Mouse (Mus musculus) midbrain, embryonic 16.5 days (tissue): ENCODE measurements around the gene Slc22a18. TPM values are rescaled to one million over a fixed set of nuclear protein-coding genes. Genes with fewer than 3 reads are reported as not detected.
A peak's percentile ranks its signal among the peaks of the same experiment; 100 is the strongest.

Source experiments
- ATAC-seq: fragments of 200-750 bp; cut with Nextera tagmentation; 2 replicates; pipeline ENCODE4 v1.8.0; 2017; ENCODE audit warnings: moderate TSS enrichment
- H3K27ac ChIP-seq: fragments of 300-500 bp; sonication (generic); 2 replicates; pipeline ENCODE4 v1.5.1; 2014; ENCODE audit warnings: mild to moderate bottlenecking, low read length, mixed read lengths
- H3K27me3 ChIP-seq: fragments of 300-500 bp; sonication (generic); 2 replicates; pipeline ENCODE4 v1.6.1; 2014; ENCODE audit warnings: low read depth, low read length, mixed read lengths; ENCODE audit not compliant: control insufficient read depth, insufficient read depth
- H3K36me3 ChIP-seq: fragments of 300-500 bp; sonication (generic); 2 replicates; pipeline ENCODE4 v1.6.1; 2014; ENCODE audit warnings: mild to moderate bottlenecking, low read length, moderate library complexity, mixed read lengths; ENCODE audit not compliant: control insufficient read depth, insufficient read depth
- H3K4me1 ChIP-seq: fragments of 300-500 bp; sonication (generic); 2 replicates; pipeline ENCODE4 v1.6.1; 2014; ENCODE audit warnings: mild to moderate bottlenecking, low read length, mixed read lengths; ENCODE audit not compliant: control insufficient read depth, insufficient read depth
- H3K4me2 ChIP-seq: fragments of 300-500 bp; sonication (generic); 2 replicates; pipeline ENCODE4 v1.6.1; 2014; ENCODE audit warnings: mild to moderate bottlenecking, low read length, mixed read lengths
- H3K4me3 ChIP-seq: fragments of 300-500 bp; sonication (generic); 2 replicates; pipeline ENCODE4 v1.5.1; 2014; ENCODE audit warnings: low read depth, mild to moderate bottlenecking, low read length, moderate library complexity, mixed read lengths
- H3K9ac ChIP-seq: fragments of 300-500 bp; sonication (generic); 2 replicates; pipeline ENCODE4 v1.6.1; 2014; ENCODE audit warnings: low read depth, low read length, mixed read lengths
- H3K9me3 ChIP-seq: fragments of 300-500 bp; sonication (generic); replicated peaks from 2 replicates; pipeline ENCODE4 v1.6.1; 2014; ENCODE audit warnings: mild to moderate bottlenecking, low read length, mixed read lengths; ENCODE audit not compliant: control insufficient read depth, poor library complexity, severe bottlenecking
- WGBS: fragments of 180-500 bp; shearing (Covaris S2); extraction: QIAGEN DNeasy Blood & Tissue Kit; methylation state at CpG from one replicate; pipeline ENCODE4 v1.1.7; 2014; 5-methylcytosine and 5-hydroxymethylcytosine counted together
- polyA plus RNA-seq: library from polyadenylated mRNA; unstranded; fragments of >200 nt; fragmentation: Nextera tagmentation; extraction: Ambion mirVana; gene quantifications from 2 replicates; pipeline ENCODE4 v1.2.1, GENCODE M21; 2015

Slc22a18 gene
- polyA plus RNA-seq, 1 experiment from 2014 or later: 1.1 TPM

DNA sequence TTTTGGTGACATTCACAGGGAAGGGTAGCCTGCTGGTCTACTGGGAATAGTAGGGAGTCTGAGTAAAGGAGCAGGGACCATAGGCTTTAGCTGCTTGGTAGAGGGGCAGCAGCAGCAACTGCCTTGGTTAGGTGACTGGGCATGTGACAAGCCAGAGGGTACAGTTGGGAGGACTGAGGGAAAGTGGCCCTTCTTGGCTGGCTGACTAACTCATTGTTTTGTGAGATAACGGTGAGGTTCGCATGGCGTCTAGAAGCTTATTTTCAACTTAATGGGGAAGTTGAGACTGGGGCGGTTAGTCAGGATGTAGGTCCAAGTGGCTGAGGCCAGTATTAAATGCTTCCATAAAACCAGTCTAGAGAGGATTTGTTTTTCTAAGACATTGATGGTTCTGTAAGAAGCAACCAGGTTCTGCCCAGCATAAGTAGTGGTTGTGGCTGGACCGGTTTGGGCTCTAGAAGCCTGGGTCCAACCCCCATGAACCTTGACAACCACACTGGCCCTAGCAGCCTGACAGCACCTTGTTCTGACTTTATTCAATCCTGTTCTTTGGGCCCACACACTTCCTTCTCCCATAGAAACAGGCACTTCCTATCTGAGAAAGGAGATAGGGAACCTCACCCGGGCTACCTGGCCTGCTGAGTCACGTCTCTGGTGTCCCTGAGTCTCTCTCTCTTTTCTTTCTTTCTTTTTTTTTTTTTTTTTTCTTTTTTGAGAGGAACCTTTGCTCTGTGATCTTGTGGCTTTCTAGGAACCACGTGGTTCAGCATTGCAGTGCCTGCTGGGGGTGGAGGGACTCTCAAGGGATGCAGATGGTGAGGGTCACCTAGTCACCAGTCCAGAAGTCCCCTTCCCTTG, 21.8 kb downstream of the Slc22a18 start:
- peaks cover 9% of the 10 kb centered on the region for H3K27me3 ChIP-seq
- H3K4me1 ChIP-seq: no peaks in the 10 kb centered on the region
- H3K4me3 ChIP-seq: no peak overlapping the region
- H3K9me3 ChIP-seq: no peaks in the 10 kb centered on the region
- WGBS: 80% methylated on average over 8 of the region's 8 CpGs
- H3K9ac ChIP-seq: no peak overlapping the region
- ATAC-seq: no peak
- H3K36me3 ChIP-seq: no peaks in the 10 kb centered on the region
- H3K4me2 ChIP-seq: no peak overlapping the region
- H3K27ac ChIP-seq: no peak overlapping the region

DNA sequence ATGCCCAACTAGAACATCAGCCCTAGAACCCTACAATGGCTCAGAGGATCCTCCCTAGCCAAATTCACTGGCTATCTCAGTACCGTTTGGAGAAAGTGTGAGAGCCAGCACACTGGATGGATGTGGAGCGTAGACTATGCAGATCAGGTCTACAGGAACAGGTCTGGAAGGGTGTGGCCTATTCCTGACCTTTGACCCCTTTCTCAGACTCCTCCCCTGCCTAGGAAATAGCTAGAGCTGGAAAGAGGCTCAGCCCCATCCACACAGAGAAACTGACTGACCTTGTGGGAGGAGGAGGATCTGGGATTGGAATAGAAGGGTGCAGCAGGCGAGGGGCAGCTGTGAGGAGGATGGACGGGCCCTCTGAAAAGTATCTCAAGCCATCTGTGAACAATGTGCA, 25.0 kb downstream of the Slc22a18 start:
- Histone ChIP-seq H3K4me2 (no peak overlapping the region), H3K9ac (no peak overlapping the region), H3K4me3 (no peak overlapping the region), H3K27ac (no peak overlapping the region), H3K4me1 (peaks cover 11% of the 10 kb centered on the region), H3K36me3 (no peaks in the 10 kb centered on the region), H3K9me3 (no peaks in the 10 kb centered on the region), H3K27me3 (peaks cover 34% of the 10 kb centered on the region)
- ATAC-seq: no peak
- 85% methylated on average over 4 of the region's 4 CpGs for WGBS

DNA sequence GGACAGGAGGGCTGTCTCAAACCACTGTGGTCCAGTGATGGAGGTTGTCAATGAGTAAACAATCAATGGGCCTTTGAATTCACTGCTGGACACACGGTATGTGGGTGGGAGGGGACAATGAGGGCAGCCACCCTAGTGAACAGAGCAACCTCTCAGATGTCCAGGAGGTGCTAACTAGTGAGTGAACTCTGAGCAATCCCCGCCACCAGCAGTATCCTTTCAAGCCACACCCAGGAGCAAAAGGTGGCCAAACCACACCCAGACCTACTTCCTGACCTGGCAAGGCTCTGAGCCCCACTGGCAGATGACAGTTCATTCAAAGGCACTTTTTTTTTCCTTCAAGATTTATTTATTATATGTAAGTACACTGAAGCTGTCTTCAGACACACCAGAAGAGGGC, 27.4 kb downstream of the Slc22a18 start:
- Histone ChIP-seq H3K4me1 (peaks cover 11% of the 10 kb centered on the region), H3K27me3 (peaks cover 50% of the 10 kb centered on the region), H3K4me2 (no peak overlapping the region), H3K27ac (no peak overlapping the region), H3K36me3 (no peaks in the 10 kb centered on the region), H3K4me3 (no peak overlapping the region), H3K9me3 (no peaks in the 10 kb centered on the region), H3K9ac (no peak overlapping the region)
- no peak for ATAC-seq
- 44% methylated on average over 2 of the region's 2 CpGs for WGBS

DNA sequence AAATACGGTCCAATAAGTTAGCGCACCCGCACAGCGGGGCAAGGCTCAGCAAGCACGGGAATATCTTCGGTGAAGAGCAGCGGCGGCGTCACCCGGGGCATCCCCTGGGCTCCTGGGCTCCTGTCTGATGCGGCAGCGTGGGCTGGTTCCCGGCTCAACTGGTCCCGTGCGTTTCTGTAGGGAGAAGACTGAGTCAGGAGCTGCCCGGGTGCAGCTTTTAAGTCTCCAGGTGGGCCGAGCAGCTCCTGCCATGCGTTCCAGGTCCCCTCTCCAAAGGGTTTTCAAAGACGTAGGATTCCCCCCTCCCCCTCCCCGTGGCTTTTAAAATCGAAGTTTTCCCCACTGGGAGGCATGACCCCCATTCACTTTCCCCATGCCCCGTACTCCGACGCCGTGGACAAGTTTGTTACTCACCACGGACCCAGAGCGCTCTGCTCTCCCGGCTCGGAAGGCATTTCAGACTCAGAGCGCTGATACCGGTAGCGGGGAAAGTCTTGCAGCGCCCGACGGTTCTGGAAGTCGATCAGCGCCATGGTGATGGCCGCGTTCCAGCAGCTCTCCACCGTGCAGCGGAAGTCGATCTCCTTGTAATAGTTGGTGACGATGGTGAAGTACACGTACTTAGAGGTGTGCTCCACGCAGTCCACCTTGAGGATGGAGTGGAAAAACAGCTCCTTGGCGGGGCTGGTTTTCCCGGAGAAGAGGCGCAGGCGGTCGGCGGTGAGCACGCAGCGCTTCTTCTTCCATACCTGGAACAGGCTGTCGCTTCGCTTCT, 28.3 kb downstream of the Slc22a18 start:
- ATAC-seq: no peak
- H3K4me1 ChIP-seq: peaks cover 11% of the 10 kb centered on the region
- H3K4me3 ChIP-seq: peak overlapping the region; percentile 41
- H3K36me3 ChIP-seq: no peaks in the 10 kb centered on the region
- WGBS: 3% methylated on average over 55 of the region's 55 CpGs
- H3K4me2 ChIP-seq: peak overlapping the region; percentile 64
- no peaks in the 10 kb centered on the region for H3K9me3 ChIP-seq
- peaks cover 50% of the 10 kb centered on the region for H3K27me3 ChIP-seq
- peak overlapping the region; percentile 44; the same call in 1 of the 2 replicates for H3K9ac ChIP-seq
- no peak overlapping the region for H3K27ac ChIP-seq

DNA sequence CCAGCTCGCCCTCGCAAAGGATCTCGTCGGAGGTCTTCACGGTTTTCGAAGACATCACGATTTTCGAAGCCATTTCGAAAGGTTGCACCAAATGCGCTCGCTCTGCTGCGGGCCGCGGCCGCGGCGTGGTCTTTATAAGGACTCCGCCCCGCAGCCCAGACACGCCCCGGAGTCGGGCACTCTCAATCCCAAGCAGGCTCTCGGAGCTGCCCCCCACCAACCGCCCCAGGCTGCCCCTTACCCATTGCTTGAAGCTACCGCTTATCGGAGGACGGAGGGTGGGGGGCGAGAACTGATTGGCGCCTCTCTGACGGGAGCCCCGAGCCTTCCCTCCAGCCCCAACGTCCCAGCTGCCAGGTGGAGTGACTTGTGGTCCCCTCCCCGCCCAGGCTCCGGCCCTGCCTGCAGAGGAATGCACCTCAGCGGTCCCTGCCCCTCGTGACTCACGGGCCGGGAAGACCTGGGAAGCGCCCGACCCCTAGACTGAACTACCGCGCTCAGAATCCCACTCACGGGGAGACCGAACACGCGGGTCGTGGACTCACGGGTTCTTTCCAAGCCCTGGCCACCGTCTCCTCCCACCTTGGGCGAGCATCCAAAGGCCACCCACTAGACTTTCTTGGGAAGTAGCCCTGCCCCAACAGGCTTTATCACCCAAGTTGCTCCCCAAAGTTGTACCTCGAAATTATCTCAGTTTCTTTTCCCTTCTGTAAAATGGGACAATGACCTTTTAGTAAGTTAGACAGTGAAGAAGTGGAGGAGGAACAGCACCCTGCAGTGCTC, 29.1 kb downstream of the Slc22a18 start, which contains the start of gene Phlda2:
Phlda2 (minus strand) TSS at position 733 of the 783 bp plus-strand sequence.
- peaks cover 11% of the 10 kb centered on the region for H3K4me1 ChIP-seq
- peak within 1 kb of the TSS; percentile 64 for H3K4me2 ChIP-seq
- H3K27ac ChIP-seq: no peak within 1 kb of the TSS
- H3K4me3 ChIP-seq: peak within 1 kb of the TSS; percentile 41
- ATAC-seq: no peak
- peaks cover 50% of the 10 kb centered on the region for H3K27me3 ChIP-seq
- 4% methylated on average over 51 of the region's 51 CpGs for WGBS
- no peaks in the 10 kb centered on the region for H3K9me3 ChIP-seq
- peak within 1 kb of the TSS; percentile 44; the same call in 1 of the 2 replicates for H3K9ac ChIP-seq
- H3K36me3 ChIP-seq: no peaks in the 10 kb centered on the region

DNA sequence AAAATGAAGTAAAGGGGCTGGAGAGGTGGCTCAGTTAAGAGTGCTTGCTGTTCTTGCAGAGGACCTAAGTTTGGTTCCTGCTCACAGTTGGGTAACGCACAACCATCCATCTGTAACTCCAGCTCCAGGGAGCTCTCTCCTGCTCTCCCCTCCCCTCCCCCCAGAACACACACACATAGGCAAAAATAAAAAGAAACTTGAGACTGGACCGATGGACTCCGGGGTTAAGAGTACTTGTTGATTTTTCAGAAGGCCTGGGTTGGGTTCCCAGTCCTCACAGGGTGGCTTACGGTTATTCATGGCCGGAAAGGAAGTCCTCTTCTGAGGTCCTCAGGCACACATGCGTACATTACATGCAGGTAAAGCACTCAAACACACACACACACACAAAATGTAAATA, 30.4 kb downstream of the Slc22a18 start:
- H3K4me3 ChIP-seq: no peak overlapping the region
- peaks cover 11% of the 10 kb centered on the region for H3K4me1 ChIP-seq
- no peaks in the 10 kb centered on the region for H3K36me3 ChIP-seq
- H3K9me3 ChIP-seq: no peaks in the 10 kb centered on the region
- no peak overlapping the region for H3K9ac ChIP-seq
- WGBS: 91% methylated on average over 6 of the region's 6 CpGs
- no peak for ATAC-seq
- H3K27ac ChIP-seq: no peak overlapping the region
- peaks cover 49% of the 10 kb centered on the region for H3K27me3 ChIP-seq
- H3K4me2 ChIP-seq: no peak overlapping the region

DNA sequence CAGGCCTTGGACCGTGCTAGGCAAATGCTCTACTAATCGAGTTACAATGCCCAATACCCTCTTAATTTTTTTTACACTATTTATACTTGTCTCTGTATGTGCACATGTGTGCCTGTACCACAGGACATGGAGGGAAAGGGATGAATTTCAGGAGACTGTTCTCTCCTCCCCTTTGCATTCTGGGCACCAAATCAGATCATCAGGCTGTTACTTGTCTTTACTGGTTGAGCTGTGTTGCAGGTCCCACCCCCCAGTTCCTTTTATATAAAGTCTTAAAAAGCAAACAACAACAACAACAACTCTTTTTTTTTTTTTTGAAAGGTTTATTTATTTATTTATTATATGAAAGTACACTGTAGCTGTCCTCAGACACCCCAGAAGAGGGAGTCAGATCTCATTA, 31.9 kb downstream of the Slc22a18 start:
- Histone ChIP-seq H3K27ac (no peak overlapping the region), H3K4me1 (peaks cover 11% of the 10 kb centered on the region), H3K4me2 (no peak overlapping the region), H3K9ac (no peak overlapping the region), H3K36me3 (no peaks in the 10 kb centered on the region), H3K9me3 (no peaks in the 10 kb centered on the region), H3K4me3 (no peak overlapping the region), H3K27me3 (peaks cover 41% of the 10 kb centered on the region)
- ATAC-seq: no peak
- WGBS: 96% methylated on average over 2 of the region's 2 CpGs

DNA sequence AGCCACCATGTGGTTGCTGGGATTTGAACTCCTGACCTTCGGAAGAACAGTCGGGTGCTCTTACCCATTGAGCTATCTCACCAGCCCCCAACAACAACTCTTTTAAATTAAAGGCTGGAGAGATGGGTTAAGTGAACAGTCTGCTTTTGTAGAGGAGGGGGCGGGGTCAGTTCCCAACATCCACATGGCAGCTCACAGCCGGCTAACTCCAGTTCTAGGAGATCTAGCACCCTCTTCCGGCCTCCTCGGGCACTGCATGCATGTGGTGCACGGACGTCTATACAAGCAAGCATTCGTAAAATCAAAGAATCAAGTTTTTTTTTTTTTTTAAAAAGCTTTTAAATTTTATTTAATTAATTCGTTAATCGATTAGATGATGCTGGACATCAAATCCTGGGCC, 32.3 kb downstream of the Slc22a18 start:
- no peak for ATAC-seq

More for the DNA sequence above, 32.3 kb downstream of the Slc22a18 start:
- no peak overlapping the region for H3K4me2 ChIP-seq
- peaks cover 36% of the 10 kb centered on the region for H3K27me3 ChIP-seq
- H3K4me3 ChIP-seq: no peak overlapping the region
- H3K36me3 ChIP-seq: no peaks in the 10 kb centered on the region
- WGBS: 32% methylated on average over 11 of the region's 11 CpGs
- H3K27ac ChIP-seq: no peak overlapping the region
- no peaks in the 10 kb centered on the region for H3K9me3 ChIP-seq
- H3K4me1 ChIP-seq: peaks cover 11% of the 10 kb centered on the region
- H3K9ac ChIP-seq: no peak overlapping the region
